32 mouse cellular contexts compared by ENCODE assay signal in the genomic region with DNA sequence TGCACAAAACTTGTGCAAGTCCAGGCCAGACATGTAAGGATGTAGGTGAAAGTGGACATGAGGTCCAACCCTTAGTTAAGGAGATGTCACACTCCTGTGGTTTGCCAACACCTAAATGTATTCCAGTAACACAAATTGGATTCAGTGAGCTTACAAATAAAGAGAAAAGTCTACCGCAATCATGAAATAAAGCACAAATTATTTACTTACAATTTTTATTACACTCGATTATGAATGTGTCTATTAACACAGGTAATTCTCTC. TPM values are rescaled to one million over a fixed set of nuclear protein-coding genes. Genes with fewer than 3 reads are reported as not detected.
DNase-seq lines count a peak whose midpoint lies in the region; ATAC-seq and TF ChIP-seq lines count a peak whose summit lies in the region.
"Had no signal": no experiment of that assay in that cellular context is flagged by ENCODE, and none has a peak within 500 bp of the region (broad histone marks: within the 10 kb centered on the region; RNA-seq: fewer than 3 reads in every experiment).

No protein-coding gene starts in this region.

- ATAC-seq in kidney, embryonic 16.5 days (ENCODE audit: low FRiP score, low TSS enrichment), result peak; percentile 85; the same call in 1 of the 2 replicates
- no peak for ATAC-seq in forebrain, postnatal 0 days
- ATAC-seq: forebrain, embryonic 13.5 days; forebrain, embryonic 16.5 days; Patski had no signal

- no peak overlapping the region for H3K4me3 ChIP-seq in kidney, adult 2 months (ENCODE audit: insufficient read depth, low read depth, low read length)
- no peak overlapping the region for H3K4me3 ChIP-seq in kidney, embryonic 16.5 days (ENCODE audit: low read length)
- H3K4me3 ChIP-seq in forebrain, postnatal 0 days (ENCODE audit: low read depth, low read length), result no peak overlapping the region
- H3K4me3 ChIP-seq: forebrain, embryonic 10.5 days; forebrain, embryonic 13.5 days; gastrocnemius, adult 2 months; hindbrain, embryonic 12.5 days had no signal

- TF ChIP-seq CTCF in kidney, adult 2 months (conservative IDR thresholded peaks at IDR 0.05; ENCODE audit: insufficient read depth, insufficient read length, low read depth, low read length), result no peak
- no peak for TF ChIP-seq CTCF in forebrain, postnatal 0 days (IDR thresholded peaks at IDR 0.05; ENCODE audit: low read depth)

- TF ChIP-seq POLR2A in kidney, adult 2 months (IDR thresholded peaks at IDR 0.05; ENCODE audit: low read depth, low read length), result no peak

- no peaks in the 10 kb centered on the region for H3K27me3 ChIP-seq in kidney, adult 2 months (replicated peaks; ENCODE audit: control insufficient read depth, insufficient read depth, low read length)
- no peaks in the 10 kb centered on the region for H3K27me3 ChIP-seq in kidney, embryonic 16.5 days (ENCODE audit: insufficient read depth, low read length)
- no peaks in the 10 kb centered on the region for H3K27me3 ChIP-seq in forebrain, postnatal 0 days (ENCODE audit: insufficient read depth, low read length)
- H3K27me3 ChIP-seq: CH12.LX; forebrain, embryonic 13.5 days; hindbrain, embryonic 12.5 days; Patski had no signal

- peaks cover 7% of the 10 kb centered on the region; the same call in 1 of the 2 replicates for H3K4me1 ChIP-seq in kidney, adult 2 months (ENCODE audit: control insufficient read depth, insufficient read depth, low read length)
- no peaks in the 10 kb centered on the region for H3K4me1 ChIP-seq in kidney, embryonic 16.5 days (ENCODE audit: insufficient read depth, low read length)
- no peaks in the 10 kb centered on the region for H3K4me1 ChIP-seq in forebrain, postnatal 0 days (ENCODE audit: insufficient read depth)
- H3K4me1 ChIP-seq: forebrain, embryonic 10.5 days; forebrain, embryonic 13.5 days; hindbrain, embryonic 12.5 days had no signal

- no peak overlapping the region for H3K9ac ChIP-seq in kidney, embryonic 16.5 days (replicated peaks; ENCODE audit: low read length)
- no peak overlapping the region for H3K9ac ChIP-seq in forebrain, postnatal 0 days
- H3K9ac ChIP-seq: forebrain, embryonic 13.5 days; hindbrain, embryonic 12.5 days had no signal

- WGBS in kidney, adult 2 months, result 63% methylated on average over 2 of the region's 2 CpGs
- 82% methylated on average over 2 of the region's 2 CpGs for WGBS in kidney, embryonic 16.5 days
- WGBS in forebrain, postnatal 0 days, result 94% methylated on average over 2 of the region's 2 CpGs

- H3K9me3 ChIP-seq in kidney, embryonic 16.5 days (ENCODE audit: low read length), result no peaks in the 10 kb centered on the region
- H3K9me3 ChIP-seq in forebrain, postnatal 0 days (ENCODE audit: low read length), result no peaks in the 10 kb centered on the region
- H3K9me3 ChIP-seq: forebrain, embryonic 10.5 days; forebrain, embryonic 13.5 days; G1E; hindbrain, embryonic 12.5 days had no signal

- intact Hi-C loops in left cerebral cortex, postnatal 4 days (cut with DNase I), result no loop called here

- H3K36me3 ChIP-seq in kidney, adult 2 months (ENCODE audit: control insufficient read depth, insufficient read depth, low read length), result no peaks in the 10 kb centered on the region
- H3K36me3 ChIP-seq in kidney, embryonic 16.5 days (ENCODE audit: insufficient read depth, low read length), result no peaks in the 10 kb centered on the region
- H3K36me3 ChIP-seq in forebrain, postnatal 0 days (ENCODE audit: insufficient read depth), result no peaks in the 10 kb centered on the region
- H3K36me3 ChIP-seq: forebrain, embryonic 10.5 days; G1E; hindbrain, embryonic 12.5 days had no signal

- peak overlapping the region; percentile 99 for H3K27ac ChIP-seq in kidney, adult 2 months (ENCODE audit: insufficient read depth, low read depth, low read length)
- H3K27ac ChIP-seq in kidney, embryonic 16.5 days (ENCODE audit: low read length), result peak overlapping the region; percentile 63; the same call in 1 of the 2 replicates
- H3K27ac ChIP-seq in forebrain, postnatal 0 days (ENCODE audit: low read depth, low read length), result no peak overlapping the region
- H3K27ac ChIP-seq: forebrain, embryonic 10.5 days; forebrain, embryonic 13.5 days; gastrocnemius, adult 2 months; hindbrain, embryonic 12.5 days had no signal

- peak; percentile 70 for DNase-seq in kidney, adult 2 months
- DNase-seq in kidney, adult 11 months, result no peak
- DNase-seq in kidney, adult 8-10 months, result no peak
- peak; percentile 5 to 33 for DNase-seq in kidney, postnatal 25 days
- DNase-seq in forebrain, postnatal 0 days, result no peak
- no peak for DNase-seq in left cerebral cortex, postnatal 4 days
- DNase-seq: adrenal gland, postnatal 10 days; adrenal gland, postnatal 36 days; B cell, adult 2 months; cerebellum, adult 18-20 months; cerebellum, adult 9-10 months; cerebellum, postnatal 14 days; gastrocnemius, adult 2 months; gastrocnemius, postnatal 14 days had no signal

- H3K4me2 ChIP-seq in kidney, embryonic 16.5 days (replicated peaks; ENCODE audit: low read depth, low read length), result no peak overlapping the region
- H3K4me2 ChIP-seq in forebrain, postnatal 0 days (ENCODE audit: low read depth), result no peak overlapping the region
- H3K4me2 ChIP-seq: forebrain, embryonic 13.5 days; heart, embryonic 11.5 days; hindbrain, embryonic 12.5 days had no signal

RNA-seq across cellular contexts. Expression of gene Sult1e1, which starts 23.7 kb away (rescaled TPM):
- not detected in 2 replicates for polyA plus RNA-seq in kidney, adult 2 months (2012; rRNA removed)
- 0.42 and 0.46 TPM in 2 replicates for polyA plus RNA-seq in kidney, embryonic 16.5 days (2015; fragmentation: Nextera tagmentation; extraction: Ambion mirVana)
- not detected in 2 replicates for total RNA-seq in forebrain, postnatal 0 days (2014; rRNA removed)
- not detected in 2 replicates for polyA plus RNA-seq in forebrain, postnatal 0 days (2015; fragmentation: Nextera tagmentation; extraction: Ambion mirVana)
- total RNA-seq in left cerebral cortex, postnatal 4 days (2021), result not detected
- total RNA-seq: CH12.LX; G1E; gastrocnemius, postnatal 14 days; gastrocnemius, postnatal 4 days; heart, postnatal 25 days; hematopoietic stem cell, adult 5-6 weeks had no signal
- polyA plus RNA-seq: forebrain, embryonic 13.5 days; forebrain, embryonic 16.5 days; frontal cortex, adult 2 months; G1E; heart, embryonic 11.5 days; heart, embryonic 14.5 days; heart, postnatal 0 days; hindbrain, embryonic 12.5 days; Patski had no signal

RNA-seq across cellular contexts. Expression of gene Sult1d1, which starts 46.2 kb away (rescaled TPM):
- polyA plus RNA-seq in kidney, adult 2 months (2012; rRNA removed), result 20.3 and 34.2 TPM in 2 replicates
- 66.8 and 72.1 TPM in 2 replicates for polyA plus RNA-seq in kidney, embryonic 16.5 days (2015; fragmentation: Nextera tagmentation; extraction: Ambion mirVana)
- 0.08 TPM in 1 of 2 replicates, not detected in the other for total RNA-seq in forebrain, postnatal 0 days (2014; rRNA removed)
- polyA plus RNA-seq in forebrain, postnatal 0 days (2015; fragmentation: Nextera tagmentation; extraction: Ambion mirVana), result 0.11 TPM in 1 of 2 replicates, not detected in the other
- total RNA-seq in left cerebral cortex, postnatal 4 days (2021), result not detected
- total RNA-seq: adrenal gland, postnatal 36 days; CH12.LX; gastrocnemius, adult 2 months; gastrocnemius, postnatal 14 days; heart, postnatal 25 days; hematopoietic stem cell, adult 5-6 weeks had no signal
- polyA plus RNA-seq: embryonic facial prominence, embryonic 11.5 days; forebrain, embryonic 10.5 days; forebrain, embryonic 13.5 days; forebrain, embryonic 16.5 days; G1E; heart, embryonic 11.5 days; heart, embryonic 14.5 days; heart, postnatal 0 days; hindbrain, embryonic 12.5 days; Patski had no signal

RNA-seq across cellular contexts. Expression of gene Csn1s1, which starts 50.9 kb away (rescaled TPM):
- polyA plus RNA-seq in kidney, adult 2 months (2012; rRNA removed), result not detected in 2 replicates
- not detected in 2 replicates for polyA plus RNA-seq in kidney, embryonic 16.5 days (2015; fragmentation: Nextera tagmentation; extraction: Ambion mirVana)
- not detected in 2 replicates for total RNA-seq in forebrain, postnatal 0 days (2014; rRNA removed)
- polyA plus RNA-seq in forebrain, postnatal 0 days (2015; fragmentation: Nextera tagmentation; extraction: Ambion mirVana), result not detected in 2 replicates
- not detected for total RNA-seq in left cerebral cortex, postnatal 4 days (2021)
- total RNA-seq: adrenal gland, adult 18-20 months; adrenal gland, postnatal 10 days; adrenal gland, postnatal 36 days; CH12.LX; G1E; gastrocnemius, adult 2 months; gastrocnemius, postnatal 14 days; gastrocnemius, postnatal 4 days; heart, adult 8-10 months; heart, postnatal 25 days; hematopoietic stem cell, adult 5-6 weeks had no signal
- polyA plus RNA-seq: embryonic facial prominence, embryonic 11.5 days; forebrain, embryonic 10.5 days; forebrain, embryonic 13.5 days; forebrain, embryonic 16.5 days; frontal cortex, adult 2 months; G1E; heart, embryonic 11.5 days; heart, embryonic 14.5 days; heart, postnatal 0 days; hindbrain, embryonic 12.5 days; Patski had no signal

Comparison
In these comparisons a context has a peak if more than half of its experiments do, and no peak if none do; other contexts are left out.
1. DNase-seq: peak in kidney, adult 2 months (single experiment) and kidney, postnatal 25 days (2 of 2); none in kidney, adult 11 months (single experiment), kidney, adult 8-10 months (0 of 2), forebrain, postnatal 0 days (single experiment) and left cerebral cortex, postnatal 4 days (single experiment).
2. RNA of gene Sult1d1, which starts 46.2 kb away (polyA plus RNA-seq): 66.8 to 72.1 TPM in kidney, embryonic 16.5 days and 20.3 to 34.2 TPM in kidney, adult 2 months; 0.11 TPM in forebrain, postnatal 0 days; every median in the first group is over 10 times any median in the second.